Mouse (Mus musculus): ENCODE data around the gene Sox13.
A peak's percentile ranks its signal among the peaks of the same experiment; 100 is the strongest.

The Sox13 gene

DNA sequence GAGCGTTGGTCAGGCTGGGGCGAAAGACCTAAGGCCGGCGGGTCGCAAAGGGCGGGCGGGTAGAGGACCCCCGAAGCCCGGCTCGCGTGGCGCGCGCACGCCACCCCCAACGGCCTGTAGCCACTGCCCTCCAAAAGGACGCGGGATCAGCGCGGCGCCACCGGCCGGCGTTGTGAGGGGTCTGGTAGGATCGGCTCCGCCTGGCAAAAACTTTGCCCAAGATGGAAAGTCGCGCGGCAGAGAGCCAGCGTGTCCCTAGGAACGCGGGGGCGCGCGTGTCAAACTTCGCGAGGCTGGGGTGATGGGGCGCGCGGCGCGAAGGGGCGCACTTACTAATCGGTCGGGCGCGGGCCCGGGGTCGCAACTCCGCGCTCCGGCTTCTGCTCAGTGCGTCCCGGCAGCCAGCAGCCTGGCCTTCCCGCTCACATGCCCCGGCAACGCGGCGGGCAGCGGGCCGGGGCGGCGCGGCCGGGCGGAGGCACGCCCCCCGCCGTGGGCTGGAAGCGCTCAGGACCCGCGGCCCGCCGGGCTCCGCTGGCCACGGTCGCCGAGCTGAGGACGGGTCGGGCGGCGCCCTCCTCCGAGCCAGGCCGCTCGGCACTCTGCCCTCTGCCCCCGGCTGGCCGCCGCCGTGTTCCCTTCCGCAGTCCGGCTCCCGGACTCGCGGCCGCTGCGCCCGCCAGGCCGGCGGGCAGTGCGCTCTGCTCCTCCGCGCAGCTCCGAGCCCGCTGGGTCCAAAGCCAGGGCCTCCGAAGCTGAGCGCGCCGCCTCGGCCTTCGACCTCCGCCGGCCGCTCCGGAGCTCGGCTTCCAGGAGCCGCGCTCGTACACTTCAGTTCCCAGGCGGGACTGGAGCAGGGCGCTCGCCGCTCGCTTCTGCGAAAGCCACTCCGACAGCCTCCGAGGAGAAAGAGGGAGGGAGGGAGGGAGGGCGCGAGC lies at the start of gene Sox13:
Sox13 (minus strand) TSS at position 835 of the 938 bp plus-strand sequence.
- peak; percentile 74 to 75 for DNase-seq (ENCODE audit: low spot score in 2 of 2)

DNA sequence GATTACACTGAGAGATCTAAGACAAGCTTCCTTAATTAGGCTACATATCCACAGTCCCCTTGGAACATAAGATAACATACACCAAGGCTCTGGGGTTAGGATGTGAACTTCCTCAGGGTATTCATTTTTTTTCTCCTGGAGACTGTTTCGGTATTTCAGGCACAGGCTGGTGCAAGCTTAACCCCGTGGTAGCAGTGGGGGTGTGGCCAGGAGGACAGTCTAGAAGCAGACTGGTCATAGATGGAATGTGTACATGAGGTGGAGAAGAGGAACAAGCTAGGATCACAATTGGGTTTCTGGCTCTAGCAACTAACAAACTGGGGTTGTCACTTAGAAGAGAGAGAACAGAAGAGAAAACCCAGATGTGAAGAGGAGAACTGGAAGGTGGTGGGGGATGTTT lies 47.4 kb upstream of the Sox13 start:
- no peak for DNase-seq (ENCODE audit: low spot score in 2 of 2)

DNA sequence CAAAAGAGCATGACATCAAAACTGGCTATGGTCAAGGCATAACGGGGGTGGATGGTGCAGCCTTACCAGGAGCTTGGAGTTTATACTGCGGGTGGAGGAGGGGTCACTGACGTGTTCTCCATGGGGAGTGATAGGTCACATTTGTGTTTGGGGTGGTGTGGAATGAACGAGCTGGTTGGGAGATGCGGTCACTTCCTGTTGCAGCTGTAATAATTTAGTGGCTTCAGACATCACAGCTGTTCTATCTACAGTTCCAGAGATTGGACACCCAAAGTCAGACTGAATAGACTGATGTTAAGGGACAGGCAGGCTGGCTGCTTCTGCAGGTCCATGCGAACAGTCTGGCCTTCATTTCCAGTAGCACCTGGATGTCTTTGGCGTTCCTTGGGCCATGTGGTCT lies 46.9 kb upstream of the Sox13 start:
- DNase-seq (ENCODE audit: low spot score in 2 of 2) = peak; percentile 84 to 87

DNA sequence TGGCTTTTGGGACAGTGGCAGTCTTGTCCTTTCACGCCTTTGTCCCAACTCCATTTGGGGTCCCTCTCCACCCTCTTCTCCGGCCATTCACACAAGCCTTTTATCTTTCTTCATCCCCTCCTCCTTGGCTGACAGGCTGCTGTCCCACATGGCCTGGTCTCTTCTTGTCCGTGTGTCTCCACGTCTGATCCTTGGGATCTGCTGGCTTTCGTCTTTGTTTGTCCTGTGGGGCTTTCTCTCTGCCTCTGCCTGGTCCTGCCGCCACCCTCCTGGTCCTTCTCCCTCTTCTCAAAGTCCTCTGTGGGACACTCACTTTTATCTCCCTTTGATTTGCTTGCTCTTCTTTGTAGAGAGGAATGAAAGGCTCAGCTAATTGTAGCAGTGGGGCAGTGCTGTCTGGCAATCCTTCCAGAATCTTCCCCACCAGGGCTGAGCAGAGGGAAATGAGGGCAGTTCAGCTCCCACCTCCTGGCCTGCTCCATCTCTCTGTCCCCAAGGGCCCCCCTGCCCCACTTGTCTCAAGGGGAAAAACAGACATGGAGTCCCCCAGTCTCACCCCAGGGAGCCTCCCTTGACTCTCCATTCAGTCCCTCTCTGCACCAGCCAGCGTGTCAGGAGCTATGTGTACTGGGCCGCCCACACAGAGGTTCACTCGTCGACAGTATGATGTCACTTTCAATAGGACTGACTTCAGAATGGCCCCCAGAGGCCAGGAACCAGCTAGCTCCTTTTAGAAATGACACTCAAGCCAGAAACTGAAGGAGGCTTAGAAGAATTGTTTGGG lies 46.3 kb upstream of the Sox13 start:
- DNase-seq (ENCODE audit: low spot score in 2 of 2) = peak; percentile 71 to 72

DNA sequence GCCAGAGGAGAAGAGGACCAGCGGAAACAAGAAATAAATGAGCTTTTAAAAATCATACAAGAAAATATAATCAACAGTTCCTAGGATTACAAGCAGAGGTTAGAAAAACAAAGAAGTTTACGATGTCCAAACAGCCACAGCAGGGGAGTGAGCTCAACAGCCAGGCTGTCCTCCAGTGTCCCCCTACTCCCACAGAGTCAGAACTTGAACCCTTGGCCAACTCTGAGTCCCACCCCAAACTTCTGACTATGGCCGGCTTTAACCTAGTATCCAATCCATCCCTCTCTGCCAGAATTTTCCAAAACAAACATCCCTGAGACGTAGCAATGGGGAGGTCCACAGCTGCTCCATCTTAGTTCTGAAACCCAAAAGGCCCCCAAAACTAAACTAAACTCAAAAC lies 45.0 kb upstream of the Sox13 start:
- no peak for DNase-seq (ENCODE audit: low spot score in 2 of 2)

DNA sequence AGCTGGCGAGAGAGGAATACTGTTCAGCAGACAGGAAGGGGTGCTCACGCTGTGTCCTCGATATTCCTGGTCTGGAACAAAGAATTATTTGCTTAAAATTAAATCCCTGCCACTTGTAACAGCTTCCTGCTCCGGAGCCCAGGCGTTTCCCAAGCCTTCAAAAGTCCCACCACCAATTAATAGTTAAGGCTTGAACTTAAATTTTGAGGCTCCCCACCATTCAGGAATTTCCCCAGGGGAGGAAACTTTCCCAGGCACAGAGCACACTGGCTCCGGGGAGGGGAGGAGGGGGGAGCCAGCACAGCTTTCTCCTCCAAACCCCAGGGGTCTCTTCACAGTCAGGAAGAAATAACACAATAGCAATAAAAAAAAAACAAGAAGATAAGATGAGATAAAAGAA lies 44.6 kb upstream of the Sox13 start:
- DNase-seq (ENCODE audit: low spot score in 2 of 2) = peak in 1 of 2 experiments; percentile 18

DNA sequence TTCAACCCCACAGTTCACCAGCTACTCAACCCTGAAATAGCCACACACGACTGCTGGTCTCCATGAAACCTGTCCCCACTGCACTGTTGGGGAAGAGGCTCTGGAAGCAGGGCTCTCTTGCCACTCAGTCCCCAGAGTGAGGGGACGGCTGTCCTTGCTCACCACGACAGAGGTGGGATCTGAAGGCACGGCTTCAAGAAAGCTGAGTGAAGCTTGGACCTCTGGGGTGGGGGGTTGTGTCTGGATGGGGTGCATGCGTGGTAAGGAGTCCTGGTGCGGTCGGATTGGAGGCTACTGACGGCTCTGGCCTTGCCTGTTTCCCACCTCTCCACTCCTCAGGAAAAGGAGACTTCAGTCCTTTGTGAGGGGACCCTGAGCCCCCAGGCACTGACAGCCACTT lies 43.7 kb upstream of the Sox13 start:
- DNase-seq (ENCODE audit: low spot score in 2 of 2) = no peak

DNA sequence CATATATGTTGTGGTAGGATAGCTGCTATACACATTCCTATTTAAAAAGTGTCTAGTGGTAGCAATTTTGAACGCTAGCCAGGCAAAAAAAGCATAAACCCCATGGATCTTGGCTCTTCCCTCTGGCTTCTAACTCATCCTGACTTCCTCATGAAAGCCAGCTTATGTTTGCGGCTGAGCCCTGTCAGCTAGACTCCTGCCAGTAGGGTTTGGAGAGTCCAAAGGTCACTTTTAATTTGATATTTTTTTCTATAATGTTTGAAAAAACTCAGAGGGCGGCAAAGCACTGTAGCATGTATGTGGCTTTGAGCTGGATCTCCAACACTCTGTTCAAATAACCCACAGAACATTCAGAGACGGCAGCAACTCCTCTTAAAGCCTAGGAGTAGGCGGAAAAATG lies 39.0 kb upstream of the Sox13 start:
- no peak for DNase-seq (ENCODE audit: low spot score in 2 of 2)

DNA sequence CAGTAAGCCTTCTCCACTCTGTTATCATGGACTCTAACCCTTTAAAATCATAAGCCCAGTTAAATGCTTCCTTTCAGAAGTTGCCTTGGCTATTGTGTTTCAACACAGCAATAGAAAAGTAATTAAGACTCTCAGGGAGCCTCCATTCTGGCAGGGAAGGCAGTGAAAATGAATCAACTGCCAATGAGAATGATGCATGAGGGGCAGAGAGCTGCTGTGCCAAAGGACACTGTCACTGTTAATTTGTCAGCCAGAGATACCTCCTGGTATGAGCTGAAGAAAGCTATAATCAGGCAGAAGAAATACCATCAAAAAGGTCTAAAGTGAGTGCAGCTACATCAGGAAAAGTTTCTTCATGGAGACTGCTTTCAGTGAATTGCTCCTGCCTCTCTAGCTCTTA lies 36.8 kb upstream of the Sox13 start:
- DNase-seq (ENCODE audit: low spot score in 2 of 2) = no peak

DNA sequence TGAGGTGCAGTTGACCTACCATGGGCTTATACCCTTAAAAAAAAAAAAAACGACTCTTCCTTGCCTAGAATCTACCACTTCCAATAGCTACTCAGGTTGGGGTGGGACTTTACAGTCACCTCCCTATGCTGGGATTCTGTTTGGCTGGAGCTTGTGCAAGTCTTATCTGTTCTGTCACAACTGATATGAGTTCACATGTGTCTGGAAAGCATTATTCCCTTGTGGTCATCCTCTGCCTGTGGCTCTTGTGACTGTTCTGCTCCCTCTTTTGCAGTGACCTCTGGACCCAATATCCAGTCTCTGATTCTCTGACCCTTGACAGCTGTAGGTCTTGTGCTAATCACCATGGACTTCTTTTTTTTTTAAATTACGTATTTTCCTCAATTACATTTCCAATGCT lies 31.9 kb upstream of the Sox13 start:
- no peak for DNase-seq (ENCODE audit: low spot score in 2 of 2)

DNA sequence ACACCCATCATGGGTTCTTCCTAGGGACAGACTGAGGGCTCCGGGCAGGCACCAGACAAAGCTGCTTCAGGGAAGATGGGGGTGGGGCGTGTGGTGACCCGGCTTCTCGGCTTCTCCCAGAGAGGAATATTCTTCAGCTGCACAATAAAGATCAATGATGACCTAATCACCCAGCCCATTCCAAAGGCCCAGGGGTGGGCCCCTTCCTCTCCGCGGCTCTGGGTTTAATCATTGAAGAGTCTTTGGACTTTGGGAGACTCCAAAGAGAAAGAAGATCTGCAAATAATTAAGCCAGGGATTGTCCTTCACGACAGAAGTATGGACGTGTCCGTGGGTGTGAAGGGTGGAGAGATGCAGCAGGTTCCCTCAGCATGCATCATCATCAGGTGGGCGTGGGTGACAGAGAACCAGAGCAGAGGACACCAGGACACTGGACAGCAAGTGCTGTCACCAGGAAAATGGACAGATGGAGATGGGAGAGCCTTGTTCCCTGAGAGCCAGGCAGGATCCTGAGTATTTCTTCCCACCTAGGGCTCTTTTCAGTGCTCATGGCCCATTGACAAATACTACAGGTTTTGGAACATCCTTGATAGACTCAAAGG lies 28.5 kb upstream of the Sox13 start:
- no peak for DNase-seq (ENCODE audit: low spot score in 2 of 2)

DNA sequence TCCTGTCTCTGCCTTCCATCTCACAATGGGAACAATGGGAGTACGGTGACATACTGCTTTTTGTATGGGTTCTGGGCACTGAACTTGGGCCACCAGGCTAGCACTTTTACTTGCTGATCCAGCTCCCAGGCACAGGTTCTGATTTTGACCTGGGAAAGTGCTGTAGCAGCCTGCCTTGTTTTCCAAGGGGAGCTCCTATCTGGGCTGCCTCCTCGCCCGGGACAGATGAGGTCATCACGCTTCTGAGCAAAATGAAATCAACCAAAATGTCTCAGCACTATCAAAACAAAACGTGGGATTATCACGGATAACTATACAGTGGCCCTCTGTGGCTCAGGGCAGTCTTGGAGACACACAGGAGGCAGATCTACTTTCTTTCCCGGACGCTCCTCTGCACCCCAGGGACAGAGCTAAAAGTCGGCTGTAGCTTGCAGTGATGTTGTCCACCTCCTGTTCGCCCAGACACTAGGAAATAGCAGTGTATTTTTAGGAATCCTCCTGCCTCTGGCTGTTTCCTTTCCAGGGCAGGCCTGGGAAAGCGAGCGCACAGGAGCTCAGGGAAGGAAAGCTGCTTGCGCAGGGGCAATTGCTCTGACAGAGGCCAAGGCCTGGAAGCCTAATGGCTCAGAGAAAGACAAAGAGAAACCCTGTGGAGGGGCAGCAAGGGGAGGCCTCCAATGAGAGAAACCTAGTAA lies 27.8 kb upstream of the Sox13 start:
- DNase-seq (ENCODE audit: low spot score in 2 of 2) = peak; percentile 52 to 70

DNA sequence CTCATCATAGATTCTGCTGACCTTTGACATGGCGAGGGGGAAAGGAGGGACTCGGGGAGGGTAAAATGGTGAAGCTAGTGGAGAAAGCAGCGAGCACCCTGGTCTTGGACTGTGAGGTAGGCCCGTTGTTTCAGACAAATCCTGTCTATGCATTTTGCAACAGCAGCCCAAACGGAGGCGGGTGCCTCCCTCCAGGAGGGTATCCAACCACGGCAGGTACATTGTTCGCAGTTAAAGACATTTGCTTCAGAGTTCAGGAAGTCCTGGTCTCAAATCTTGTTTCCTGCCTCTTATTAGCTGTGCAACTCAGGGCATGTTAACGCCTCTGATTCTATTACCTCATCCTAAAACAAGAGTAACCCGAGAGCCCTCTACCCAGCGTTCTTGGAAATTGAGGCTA lies 26.8 kb upstream of the Sox13 start:
- DNase-seq (ENCODE audit: low spot score in 2 of 2) = no peak

DNA sequence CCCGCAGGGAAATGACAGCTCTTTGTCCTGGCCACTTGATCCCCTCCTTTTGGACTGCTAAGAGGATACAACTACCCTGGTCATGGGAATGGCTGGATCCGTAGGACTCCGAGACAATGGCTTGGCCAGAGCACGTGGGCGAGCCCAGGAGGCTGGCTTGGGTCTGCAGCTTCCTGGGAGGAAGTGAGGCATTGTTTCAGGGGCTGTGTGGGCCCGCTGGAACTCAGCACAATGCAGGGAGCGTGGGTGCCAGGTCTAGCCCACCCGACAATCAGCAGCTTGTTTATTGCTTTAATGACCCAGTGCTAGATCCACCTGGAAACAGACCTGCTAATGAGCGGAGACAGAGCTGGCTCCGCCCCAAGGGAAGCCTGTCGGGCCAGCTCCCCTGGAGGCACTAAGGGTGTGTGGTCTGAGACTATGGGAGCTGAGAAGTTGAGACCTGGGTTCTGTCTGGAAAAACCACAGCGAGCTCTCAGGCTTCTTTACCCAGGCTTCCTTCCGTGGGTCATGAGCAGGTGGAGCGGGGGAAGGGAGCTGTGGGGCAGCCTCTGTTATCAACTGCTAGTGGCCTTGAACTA lies 24.3 kb upstream of the Sox13 start:
- peak; percentile 78 to 92 for DNase-seq (ENCODE audit: low spot score in 2 of 2)

DNA sequence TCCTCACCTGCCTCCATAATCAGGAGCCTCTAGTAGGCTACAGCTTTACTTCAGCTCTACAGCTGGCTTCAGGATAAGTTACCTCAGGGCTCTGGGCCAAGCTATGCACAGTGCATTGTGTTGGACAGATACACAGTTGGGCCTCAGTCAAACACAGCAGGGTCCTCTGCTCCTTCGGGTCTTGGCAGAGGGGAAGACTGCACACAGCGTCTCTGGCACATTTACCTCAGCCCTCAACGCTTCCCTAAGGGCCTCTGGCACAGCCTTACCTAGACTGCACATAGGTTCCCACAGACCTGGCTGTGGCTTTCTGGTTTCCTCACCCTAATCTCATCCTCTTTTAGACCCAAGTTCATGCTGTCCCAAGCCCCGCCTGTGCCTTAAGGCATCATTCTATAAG lies 22.1 kb upstream of the Sox13 start:
- DNase-seq (ENCODE audit: low spot score in 2 of 2) = no peak

DNA sequence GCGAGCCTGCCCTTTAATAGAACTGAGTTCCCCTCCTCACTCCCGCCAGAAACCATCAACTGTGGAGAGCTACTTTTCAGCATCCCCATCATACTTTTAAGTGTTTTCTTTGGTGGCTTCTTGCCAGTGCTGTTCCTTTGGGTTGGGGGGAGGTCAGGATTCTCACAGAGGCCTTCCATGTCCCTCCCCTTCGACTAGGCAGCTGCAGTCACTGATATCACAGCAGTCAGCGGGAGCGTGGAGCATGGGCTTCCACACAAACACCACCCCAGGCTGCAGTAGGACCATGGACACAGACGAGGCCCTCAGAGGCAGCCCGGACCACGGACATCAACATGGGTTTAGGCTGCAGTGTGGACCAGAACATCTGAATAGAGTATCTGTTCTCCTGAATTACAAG lies 20.1 kb upstream of the Sox13 start:
- no peak for DNase-seq (ENCODE audit: low spot score in 2 of 2)

DNA sequence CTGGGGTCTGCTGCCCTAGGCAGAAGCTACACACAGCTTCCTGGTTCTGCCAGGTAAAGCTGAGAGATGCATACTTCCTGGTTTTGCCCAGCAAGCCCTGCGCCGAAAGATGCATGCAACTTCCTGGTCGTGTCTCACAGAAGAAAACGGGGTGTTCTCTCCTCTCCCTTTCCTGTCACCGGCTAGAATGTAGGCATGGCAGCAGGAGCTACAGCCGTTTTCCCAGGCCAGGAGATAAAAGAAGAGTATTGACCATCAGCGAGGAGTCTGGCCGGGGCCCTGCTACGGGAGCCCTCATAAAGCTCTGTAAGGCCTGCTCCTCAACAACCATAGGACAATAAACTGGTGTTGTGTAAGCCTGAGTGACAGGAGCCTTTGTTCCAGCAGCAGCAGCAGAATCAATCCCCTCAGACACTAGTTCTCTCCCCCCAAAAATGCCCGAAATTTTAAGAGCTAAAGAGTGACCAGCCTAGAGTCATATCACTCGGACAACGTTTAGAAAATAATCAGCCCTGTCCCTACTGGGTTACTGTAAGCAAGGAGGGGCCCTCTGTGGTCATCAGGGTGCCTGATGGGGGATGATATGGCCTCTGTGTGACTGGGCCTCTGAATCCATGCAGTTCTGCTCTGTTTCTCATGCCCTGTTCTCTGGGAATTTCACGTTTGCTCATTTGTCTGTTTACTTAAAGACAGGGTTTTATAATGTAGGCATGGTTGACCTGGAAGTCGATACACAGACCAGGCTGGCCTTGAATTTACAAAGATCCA lies 13.9 kb upstream of the Sox13 start:
- DNase-seq (ENCODE audit: low spot score in 2 of 2) = no peak

DNA sequence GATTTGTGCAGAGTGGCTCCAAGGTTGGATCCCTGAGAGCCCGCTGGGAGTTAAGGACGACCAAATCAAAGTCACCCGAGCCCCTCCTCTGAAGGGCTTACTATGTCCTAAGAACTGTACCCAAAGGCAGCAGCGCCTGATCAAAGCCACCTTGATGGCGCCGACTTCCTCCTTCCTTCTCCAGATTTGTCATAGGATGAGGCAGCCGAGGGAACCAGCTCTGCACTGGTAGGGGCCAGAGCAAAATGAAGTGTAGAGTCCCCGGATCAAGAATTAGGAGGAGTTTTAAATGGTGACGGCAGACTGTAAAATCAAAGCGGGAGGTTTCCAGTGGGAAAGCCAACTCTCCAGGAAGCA lies 10.6 kb upstream of the Sox13 start:
- no peak for DNase-seq (ENCODE audit: low spot score in 2 of 2)

DNA sequence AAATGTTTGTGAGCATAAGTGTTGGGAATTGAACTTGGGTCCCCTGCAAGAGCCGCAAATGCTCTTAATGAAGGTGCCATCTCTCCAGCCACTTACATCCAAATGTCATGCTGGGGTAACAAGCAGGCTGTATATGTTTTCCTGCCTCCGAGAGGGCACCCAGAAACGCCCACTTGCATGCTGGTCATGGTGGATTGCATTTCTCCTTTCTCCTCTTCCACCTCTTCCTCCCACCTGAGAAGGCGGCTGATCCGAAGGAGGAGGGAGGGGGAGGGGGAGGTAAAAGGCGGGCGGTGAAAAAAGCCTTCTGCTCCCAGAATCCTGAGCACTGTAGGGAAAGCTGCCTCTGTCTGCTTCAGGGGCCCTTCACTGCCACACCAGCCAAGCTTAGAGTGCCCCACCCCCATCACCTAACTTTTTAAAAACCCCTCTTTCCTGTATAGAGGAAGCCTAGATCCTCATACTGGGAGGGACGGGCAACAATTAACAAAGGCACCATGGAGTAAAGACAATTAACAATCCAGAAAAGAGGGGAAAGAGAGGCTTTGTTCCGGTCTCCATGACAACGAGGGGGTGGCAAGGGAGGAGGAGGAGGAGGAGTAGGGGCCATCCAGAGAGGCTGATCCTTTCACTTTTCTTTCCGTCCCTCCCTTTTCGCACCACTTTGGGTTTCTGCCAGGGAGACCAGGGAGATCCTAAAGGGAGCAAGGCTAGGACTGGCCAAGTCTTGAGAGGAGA lies 10.0 kb upstream of the Sox13 start:
- DNase-seq (ENCODE audit: low spot score in 2 of 2) = peak in 1 of 2 experiments; percentile 63

DNA sequence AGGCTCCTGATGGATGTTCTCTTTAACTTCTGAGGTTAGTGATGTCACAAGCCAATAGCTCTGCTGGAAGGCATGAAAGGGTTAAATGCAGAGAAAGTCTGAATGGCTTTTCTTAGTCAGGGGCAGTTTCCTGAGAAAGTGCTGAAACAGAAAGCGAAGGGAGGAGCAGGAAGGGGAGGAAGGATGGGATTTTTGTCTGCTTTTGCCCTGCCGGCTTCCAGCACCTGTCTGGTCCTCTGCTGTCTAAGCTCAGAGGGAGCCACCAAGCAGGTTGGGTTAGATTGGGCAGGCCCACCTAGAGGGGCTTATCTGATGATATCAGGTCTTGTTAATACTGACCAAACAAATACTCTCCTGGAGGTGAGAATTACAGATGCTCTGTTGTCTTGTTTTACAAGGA lies 8.4 kb upstream of the Sox13 start:
- DNase-seq (ENCODE audit: low spot score in 2 of 2) = no peak

Measured in heart, adult 9 months (tissue).